Mouse (Mus musculus): ENCODE measurements around the gene Gpx4.

- TF ChIP-seq CTCF (IDR thresholded peaks at IDR 0.05; ENCODE audit: borderline replicate concordance, insufficient read depth, low read depth, low read length) (no peak), POLR2A (IDR thresholded peaks at IDR 0.05; ENCODE audit: borderline replicate concordance, insufficient read depth, low read length) (peak; percentile 98)
Observed at GRCm38 (mm10) chr10:80053259-80053780, 6.4 kb downstream of the Gpx4 start.

All from cerebellum, adult 2 months (tissue).